Mouse (Mus musculus) gastrocnemius, postnatal 10 days (tissue): Measurements from ENCODE around the gene Apba1. TPM values are rescaled to one million over a fixed set of nuclear protein-coding genes. Genes with fewer than 3 reads are reported as not detected.

Source experiments
- DNase-seq: peaks from one replicate; pipeline ENCODE4 v3.0.0; 2021; ENCODE audit warnings: mixed read lengths
- total RNA-seq, 2 experiments: library from RNA; stranded (reverse); gene quantifications; 2 replicates each; pipeline ENCODE4 v1.2.3; 2021

Apba1 gene
- total RNA-seq, 2 experiments from 2014 or later = 3.6 to 4.2 TPM

DNA sequence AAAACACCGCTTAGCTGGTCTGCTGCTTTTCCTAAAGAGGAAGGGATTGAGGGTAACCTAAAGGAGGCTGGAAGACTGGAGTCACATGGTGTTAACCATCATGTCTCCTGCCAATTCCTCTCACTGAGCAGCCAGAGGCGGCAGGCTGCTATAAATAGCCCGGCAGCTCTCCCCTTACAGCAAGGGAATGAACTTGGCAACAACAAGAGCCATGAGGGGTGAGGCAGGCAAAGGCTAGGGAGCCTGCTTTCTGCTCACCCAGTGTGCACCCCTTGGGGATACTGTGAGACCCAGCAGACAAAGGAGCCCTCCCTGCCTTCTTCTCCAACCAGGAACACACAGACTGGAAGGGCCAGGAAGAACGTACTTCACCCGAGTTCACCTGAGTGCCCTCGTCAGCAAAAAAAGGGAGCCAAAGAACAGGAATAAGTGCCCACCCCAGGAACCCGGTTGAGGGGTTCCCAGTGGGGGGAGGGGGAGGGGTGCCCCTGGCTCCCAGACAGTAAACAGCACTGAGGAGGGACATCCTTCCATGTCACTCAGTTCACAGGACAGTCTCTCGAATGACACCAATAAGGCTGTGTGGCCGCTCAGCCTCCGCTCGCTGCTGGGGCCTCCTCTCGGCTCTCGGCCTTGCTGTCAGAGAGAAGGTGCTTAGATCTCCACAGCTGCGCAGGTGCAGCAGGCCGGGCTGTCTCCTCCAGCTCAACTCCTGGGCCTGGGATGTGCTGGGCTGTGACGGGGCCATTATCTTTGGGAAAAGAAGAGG is 214.4 kb downstream of the Apba1 start:
- peak; percentile 52 for DNase-seq

DNA sequence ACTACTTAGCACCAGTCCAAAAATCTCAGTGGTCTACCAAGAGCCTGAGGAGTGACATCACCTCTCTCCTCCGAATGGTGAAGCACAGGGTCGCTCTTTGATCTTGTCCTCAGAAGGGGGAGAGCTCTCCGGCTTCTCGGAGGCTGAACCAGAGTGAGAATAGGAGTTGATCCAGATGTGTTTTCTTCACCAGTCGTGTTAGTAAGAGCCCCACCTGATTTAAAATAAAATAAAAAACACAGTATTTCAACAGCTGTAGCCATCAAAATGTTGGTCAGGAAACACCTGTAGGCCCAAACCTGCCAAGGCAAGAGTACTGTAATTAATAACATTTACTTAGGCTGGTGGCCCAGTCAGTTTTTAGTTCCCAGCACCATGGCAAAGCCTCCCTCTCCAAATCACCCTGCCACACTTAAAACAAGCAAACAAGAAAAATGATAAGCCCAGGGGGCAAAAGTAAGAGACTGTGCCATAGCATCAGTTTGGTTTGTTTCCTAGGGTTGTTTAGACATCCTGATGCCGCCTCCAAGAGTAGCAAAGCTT is 219.3 kb downstream of the Apba1 start:
- no peak for DNase-seq

DNA sequence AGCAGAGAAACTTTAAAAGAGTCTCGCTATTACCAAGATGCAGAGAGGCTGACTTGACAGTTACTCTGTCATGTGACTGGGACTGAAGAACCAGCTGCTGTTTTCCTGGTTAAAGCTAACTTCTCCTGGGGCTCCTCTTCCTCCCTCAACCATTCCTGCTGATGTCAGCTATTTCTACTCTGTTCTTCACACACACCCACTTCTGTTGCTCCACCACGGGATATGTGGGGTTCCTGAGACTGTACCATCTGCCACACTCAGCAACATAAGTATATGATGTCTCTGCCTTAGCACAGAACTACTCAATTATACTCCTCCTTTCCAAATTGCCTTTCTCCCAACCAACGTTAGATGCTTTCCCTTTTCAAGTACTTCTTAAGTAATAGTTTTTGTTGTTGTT is 221.9 kb downstream of the Apba1 start:
- DNase-seq = no peak

DNA sequence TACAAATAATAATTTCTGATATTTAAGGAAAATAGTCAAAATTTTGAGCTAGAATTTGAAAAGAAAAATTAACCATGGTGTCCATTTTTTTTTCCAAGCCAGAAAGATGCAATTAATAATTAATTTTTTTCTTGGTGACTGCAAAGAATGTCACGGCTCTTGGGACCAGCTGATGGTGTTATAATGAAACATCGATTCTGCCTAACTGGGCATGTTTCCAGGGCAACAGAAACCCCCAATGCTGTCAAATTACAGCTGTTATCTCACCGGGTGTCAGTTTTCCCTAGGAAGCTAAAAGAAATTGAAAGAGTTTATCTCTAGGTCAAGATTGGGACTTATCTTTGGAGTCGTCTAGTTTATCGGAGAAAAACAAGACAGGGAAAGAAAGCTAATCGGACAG is 225.5 kb downstream of the Apba1 start:
- DNase-seq = no peak

DNA sequence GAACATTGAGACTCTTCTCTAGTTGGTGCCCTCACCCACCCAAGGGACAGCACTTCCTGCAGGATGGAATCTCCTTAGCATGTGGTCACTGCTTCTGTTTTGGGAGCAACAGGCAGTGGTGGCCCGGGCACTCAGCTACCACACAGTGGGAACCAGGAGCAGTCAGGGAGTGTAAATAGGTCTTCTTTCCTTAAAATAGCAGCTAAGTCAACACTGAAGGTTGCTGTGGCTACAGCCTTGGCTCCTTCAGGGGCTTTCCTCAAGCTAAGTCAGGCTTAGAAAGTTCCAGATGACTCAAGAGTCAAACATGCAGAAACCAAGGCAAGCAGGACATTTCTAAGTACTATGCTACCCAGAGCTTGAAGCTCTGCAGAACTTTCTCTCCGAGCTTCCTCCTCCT is 228.6 kb downstream of the Apba1 start:
- no peak for DNase-seq

DNA sequence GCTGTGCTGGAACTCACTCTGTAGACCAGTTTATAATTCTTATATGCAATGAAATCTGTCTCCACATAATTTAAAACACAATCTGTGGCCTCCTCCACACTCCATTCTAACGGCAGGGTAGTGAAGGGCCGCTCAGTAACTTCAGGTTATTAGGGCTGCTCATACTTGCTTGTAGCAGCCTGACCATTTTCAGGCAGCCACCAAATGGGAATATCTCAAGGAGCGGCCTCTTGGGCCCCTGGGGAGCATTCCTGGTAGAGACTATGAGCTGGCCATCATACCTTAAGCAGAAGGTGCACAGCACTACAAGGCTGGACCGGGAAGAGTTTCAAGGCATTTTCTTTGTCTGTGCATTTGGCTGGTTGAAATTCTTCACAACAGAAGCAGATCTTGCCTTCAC is 229.5 kb downstream of the Apba1 start:
- no peak for DNase-seq

DNA sequence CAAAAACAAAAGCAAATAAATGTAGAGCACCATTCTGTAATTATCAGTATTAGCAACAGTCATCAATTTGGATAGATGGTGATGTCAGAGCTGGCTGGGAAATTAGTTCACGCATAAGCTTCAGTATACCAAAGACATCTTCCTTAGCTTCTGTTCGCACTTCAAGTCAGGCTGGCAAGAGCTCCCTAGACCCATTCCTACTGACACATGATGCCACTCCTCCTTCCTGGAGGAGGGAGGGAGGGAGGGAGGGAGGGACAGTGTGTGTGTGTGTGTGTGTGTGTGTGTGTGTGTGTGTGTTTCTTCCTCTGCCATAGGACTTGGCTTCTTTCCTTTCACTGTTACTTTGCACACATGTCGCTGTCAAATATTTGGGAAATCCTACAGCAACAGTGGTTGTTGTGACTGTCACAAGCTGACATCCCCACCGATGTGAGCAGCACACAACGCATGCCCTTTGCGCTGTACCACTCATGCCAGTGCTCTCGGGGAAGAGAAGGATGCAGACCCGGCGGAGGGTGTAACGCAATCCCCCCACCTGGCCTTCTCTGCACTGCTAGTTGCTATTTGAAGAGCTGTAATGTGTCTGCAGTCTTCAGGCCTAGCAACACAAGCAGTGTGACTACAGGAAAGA is 237.2 kb downstream of the Apba1 start:
- no peak for DNase-seq

Other genes starting within 250 kb of the Apba1 start
- gene 1700028P14Rik, start 106.1 kb upstream of the Apba1 start, total RNA-seq = not detected
- 10 to 100 TPM; 19.6 to 28.5 TPM for gene Ptar1, start 71.5 kb upstream of the Apba1 start, total RNA-seq